Mouse (Mus musculus): ENCODE data around the gene Rnf11.

- TF ChIP-seq CTCF (IDR thresholded peaks at IDR 0.05; ENCODE audit: borderline replicate concordance, insufficient read depth, low read depth, low read length) (no peak), POLR2A (IDR thresholded peaks at IDR 0.05; ENCODE audit: borderline replicate concordance, insufficient read depth, low read length) (no peak)
Measured at GRCm38 (mm10) chr4:109482701-109483100, 1.8 kb downstream of the Rnf11 start.

All from cerebellum, adult 2 months (tissue).